Mouse (Mus musculus) central nervous system, embryonic 18 days (tissue): ENCODE measurements around the gene Pilra. TPM values are rescaled to one million over a fixed set of nuclear protein-coding genes. Genes with fewer than 3 reads are reported as not detected.

ENCODE experiments used
- polyA plus RNA-seq: library from polyadenylated mRNA; depleted of rRNA; stranded (reverse); fragments of >200 nt; gene quantifications from 2 replicates; pipeline ENCODE4 v1.2.3, GENCODE M21; 2012; rRNA removed

The Pilra gene
- 0.25 and 0.45 TPM in 2 replicates for polyA plus RNA-seq

GRCm38 (mm10) chr5:137835966-137836520 lies at the start of gene Pilra:
Gene Pilra, minus strand, starts transcription at chr5:137836281.

GRCm38 (mm10) chr5:137871644-137872380 lies 35.7 kb upstream of the Pilra start, which contains the start of gene Pilrb2:
Gene Pilrb2, minus strand, starts transcription at chr5:137871815.

GRCm38 (mm10) chr5:137857960-137858710 lies 22.1 kb upstream of the Pilra start, which contains the start of gene Pilrb1:
Gene Pilrb1, minus strand, starts transcription at chr5:137858106.

DNA sequence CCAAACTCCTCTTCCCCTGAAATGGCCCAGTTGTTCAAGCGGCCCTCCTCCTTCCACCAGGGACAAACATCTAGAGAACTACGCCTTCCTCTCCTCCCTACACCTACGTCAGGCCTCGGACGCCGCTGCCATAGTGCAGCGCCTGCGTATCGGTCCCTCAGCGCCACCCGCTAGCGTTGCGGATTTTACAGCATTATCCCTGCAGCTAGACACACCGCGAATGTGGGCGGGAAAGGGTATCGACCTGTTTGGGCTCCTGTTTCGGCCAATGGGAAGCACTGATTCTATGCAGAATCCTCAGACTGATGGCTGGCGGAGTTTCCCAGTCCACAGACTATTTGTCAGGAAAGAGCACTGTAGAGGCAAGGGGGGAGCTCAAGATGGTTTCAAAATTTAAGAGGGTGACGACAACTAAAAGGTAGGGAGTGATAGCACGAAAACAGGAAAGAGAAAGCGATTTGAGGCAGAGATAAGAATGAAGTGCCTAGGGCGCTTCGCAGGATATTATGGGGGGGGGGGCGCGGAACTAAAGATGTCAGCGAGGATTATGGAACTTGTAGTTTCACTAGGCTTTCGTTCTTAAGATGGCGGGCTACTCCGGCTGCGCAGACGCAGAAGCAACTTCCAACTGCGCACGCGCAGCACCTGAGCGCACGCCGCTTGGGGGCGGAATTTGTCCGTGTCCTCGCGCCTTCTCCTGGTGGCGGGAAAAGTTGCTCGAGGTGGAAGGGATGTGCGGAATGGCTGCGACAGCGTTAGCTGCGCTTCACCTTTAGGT lies 48.7 kb downstream of the Pilra start, which contains the start of the genes Mepce and Zcwpw1:
Gene Mepce, minus strand, starts transcription at position 505 of the 778 bp plus-strand sequence.
Gene Zcwpw1, plus strand, starts transcription at position 648 of the 778 bp plus-strand sequence.

DNA sequence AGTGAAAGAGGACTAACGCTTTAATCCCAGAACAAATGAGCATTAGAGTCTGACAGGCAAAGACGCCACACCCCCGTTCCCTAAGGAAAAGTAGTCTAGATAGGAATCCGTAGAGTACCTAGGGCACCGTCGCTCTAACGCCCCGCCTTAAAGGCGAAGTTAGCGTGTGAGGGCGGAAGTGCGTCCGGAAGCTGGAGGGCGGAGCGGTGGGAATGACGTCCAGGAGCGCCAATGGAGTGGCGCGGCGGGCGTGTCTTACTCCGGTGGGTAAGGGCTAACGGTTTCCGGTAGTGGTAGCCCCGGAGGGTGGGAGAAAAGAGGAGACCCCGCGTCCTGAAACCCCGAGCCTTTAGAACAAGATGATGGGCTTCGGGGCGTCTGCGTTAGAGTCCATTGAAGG lies 57.4 kb downstream of the Pilra start, which contains the start of gene Ppp1r35:
Gene Ppp1r35, plus strand, starts transcription at position 215 of the 400 bp plus-strand sequence.

Other genes starting within 250 kb of the Pilra start
- 70.8 and 83.0 TPM in 2 replicates for gene Mospd3, start 235.2 kb downstream of the Pilra start, polyA plus RNA-seq
- 16.1 and 32.8 TPM in 2 replicates for gene Pcolce, start 222.5 kb downstream of the Pilra start, polyA plus RNA-seq
- 0.16 and 0.23 TPM in 2 replicates for gene Fbxo24, start 207.3 kb downstream of the Pilra start, polyA plus RNA-seq
- 9.6 and 11.4 TPM in 2 replicates for gene Lrch4, start 207.2 kb downstream of the Pilra start, polyA plus RNA-seq
- 10.2 and 10.7 TPM in 2 replicates for gene Gm20605, start 207.1 kb downstream of the Pilra start, polyA plus RNA-seq
- gene Sap25, start 194.9 kb downstream of the Pilra start, polyA plus RNA-seq: 17.5 and 20.8 TPM in 2 replicates
- 0.11 and 0.12 TPM in 2 replicates for gene Irs3, start 190.6 kb downstream of the Pilra start, polyA plus RNA-seq
- gene Agfg2, start 151.6 kb downstream of the Pilra start, polyA plus RNA-seq: 21.1 and 22.9 TPM in 2 replicates
- 180 and 212 TPM in 2 replicates for gene Nyap1, start 94.7 kb downstream of the Pilra start, polyA plus RNA-seq
- gene Tsc22d4, start 90.6 kb downstream of the Pilra start, polyA plus RNA-seq: 68.3 and 79.4 TPM in 2 replicates
- 46.6 and 55.4 TPM in 2 replicates for gene Ppp1r35, start 57.4 kb downstream of the Pilra start, polyA plus RNA-seq
- gene Mepce, start 48.6 kb downstream of the Pilra start, polyA plus RNA-seq: 30.1 and 30.3 TPM in 2 replicates
- gene Zcwpw1, start 48.5 kb downstream of the Pilra start, polyA plus RNA-seq: 9.8 and 11.7 TPM in 2 replicates
- gene Pilrb1, start 21.8 kb upstream of the Pilra start, polyA plus RNA-seq: 0.04 TPM in 1 of 2 replicates, not detected in the other
- gene Pilrb2, start 35.5 kb upstream of the Pilra start, polyA plus RNA-seq: 0.05 TPM in 1 of 2 replicates, not detected in the other
- gene Cyp3a13, start 85.3 kb upstream of the Pilra start, polyA plus RNA-seq: 0.03 and 0.08 TPM in 2 replicates
- gene Gjc3, start 126.8 kb upstream of the Pilra start, polyA plus RNA-seq: 1.1 and 2.6 TPM in 2 replicates
- 0.04 TPM in 1 of 2 replicates, not detected in the other for gene Azgp1, start 145.2 kb upstream of the Pilra start, polyA plus RNA-seq
- not detected in 2 replicates for gene Smok3a, start 185.0 kb upstream of the Pilra start, polyA plus RNA-seq
- gene Smok3b, start 185.1 kb upstream of the Pilra start, polyA plus RNA-seq: not detected in 2 replicates
- gene Smok3c, start 216.9 kb upstream of the Pilra start, polyA plus RNA-seq: not detected in 2 replicates
- gene Zkscan1, start 248.8 kb upstream of the Pilra start, polyA plus RNA-seq: 16.3 and 16.6 TPM in 2 replicates